Comparison of ENCODE assay signal across 8 mouse cellular contexts in genomic region chr12:98577861-98578360, GRCm38 (mm10). TPM values are rescaled to one million over a fixed set of nuclear protein-coding genes. Genes with fewer than 3 reads are reported as not detected.
DNase-seq lines count a peak whose midpoint lies in the region; ATAC-seq and TF ChIP-seq lines count a peak whose summit lies in the region.

Gene Kcnk10 (minus strand): TSS chr12:98578310.

- no peaks in the 10 kb centered on the region for H3K36me3 ChIP-seq in embryonic facial prominence, embryonic 11.5 days (replicated peaks; ENCODE audit: control insufficient read depth, insufficient read depth, low read depth, low read length)
- no peaks in the 10 kb centered on the region for H3K36me3 ChIP-seq in hindbrain, postnatal 0 days (ENCODE audit: insufficient read depth, low read length)
- H3K36me3 ChIP-seq in midbrain, embryonic 14.5 days (ENCODE audit: control insufficient read depth, insufficient read depth, low read length), result no peaks in the 10 kb centered on the region

- DNase-seq in left cerebral cortex, adult 18-20 months (ENCODE audit: low spot score in 2 of 2), result peak; percentile 24 to 60
- no peak for DNase-seq in left cerebral cortex, adult 11 months (ENCODE audit: low spot score)
- peak; percentile 24 for DNase-seq in T-cell, adult 2 months (ENCODE audit: low spot score)
- DNase-seq in embryonic facial prominence, embryonic 11.5 days (ENCODE audit: low spot score), result peak; percentile 58
- peak; percentile 58 for DNase-seq in hindbrain, postnatal 0 days (ENCODE audit: low spot score)
- DNase-seq in midbrain, embryonic 14.5 days, result peak; percentile 77
- DNase-seq in adrenal gland, adult 2 months, result no peak

- no peak for TF ChIP-seq CTCF in hindbrain, postnatal 0 days (IDR thresholded peaks at IDR 0.05; ENCODE audit: low read depth)

- WGBS in embryonic facial prominence, embryonic 11.5 days, result 1% methylated on average over 22 of the region's 22 CpGs
- WGBS in hindbrain, postnatal 0 days, result under 1% methylated on average over 22 of the region's 22 CpGs
- 0% methylated on average over 22 of the region's 22 CpGs for WGBS in midbrain, embryonic 14.5 days

- H3K27ac ChIP-seq in embryonic facial prominence, embryonic 11.5 days (replicated peaks; ENCODE audit: low read depth, low read length), result no peak within 1 kb of the TSS
- H3K27ac ChIP-seq in hindbrain, postnatal 0 days, result no peak within 1 kb of the TSS
- peak within 1 kb of the TSS; percentile 60 for H3K27ac ChIP-seq in midbrain, embryonic 14.5 days (replicated peaks; ENCODE audit: low read depth, low read length)

- ATAC-seq in embryonic facial prominence, embryonic 11.5 days (replicated peaks; ENCODE audit: insufficient number of reproducible peaks, low FRiP score, low TSS enrichment, low read depth), result no peak
- no peak for ATAC-seq in hindbrain, postnatal 0 days
- ATAC-seq in midbrain, embryonic 14.5 days (ENCODE audit: low FRiP score, low TSS enrichment), result no peak
- no peak for ATAC-seq in erythroid progenitor cell, adult 5-6 weeks (replicated peaks; ENCODE audit: low FRiP score, poor library complexity, severe bottlenecking)

- H3K4me1 ChIP-seq in embryonic facial prominence, embryonic 11.5 days (ENCODE audit: control insufficient read depth, insufficient read depth, low read length), result no peaks in the 10 kb centered on the region
- H3K4me1 ChIP-seq in hindbrain, postnatal 0 days (ENCODE audit: insufficient read depth, low read length), result no peaks in the 10 kb centered on the region
- peaks cover 31% of the 10 kb centered on the region for H3K4me1 ChIP-seq in midbrain, embryonic 14.5 days (ENCODE audit: control insufficient read depth, insufficient read depth, low read length)

- no peaks in the 10 kb centered on the region for H3K9me3 ChIP-seq in embryonic facial prominence, embryonic 11.5 days (replicated peaks; ENCODE audit: control insufficient read depth, low read length)
- H3K9me3 ChIP-seq in hindbrain, postnatal 0 days (ENCODE audit: low read length), result no peaks in the 10 kb centered on the region
- no peaks in the 10 kb centered on the region for H3K9me3 ChIP-seq in midbrain, embryonic 14.5 days (ENCODE audit: control insufficient read depth, low read length)

- H3K27me3 ChIP-seq in embryonic facial prominence, embryonic 11.5 days (ENCODE audit: control insufficient read depth, insufficient read depth, low read length), result peaks cover 36% of the 10 kb centered on the region
- no peaks in the 10 kb centered on the region for H3K27me3 ChIP-seq in hindbrain, postnatal 0 days (ENCODE audit: insufficient read depth, low read length)
- no peaks in the 10 kb centered on the region for H3K27me3 ChIP-seq in midbrain, embryonic 14.5 days (ENCODE audit: control insufficient read depth, insufficient read depth, low read length)

- H3K4me2 ChIP-seq in embryonic facial prominence, embryonic 11.5 days (ENCODE audit: low read depth, low read length), result peak within 1 kb of the TSS; percentile 58
- peak within 1 kb of the TSS; percentile 81 for H3K4me2 ChIP-seq in hindbrain, postnatal 0 days (ENCODE audit: low read depth, low read length)
- peak within 1 kb of the TSS; percentile 88 for H3K4me2 ChIP-seq in midbrain, embryonic 14.5 days (ENCODE audit: low read length)

- peak within 1 kb of the TSS; percentile 37 for H3K9ac ChIP-seq in embryonic facial prominence, embryonic 11.5 days (replicated peaks; ENCODE audit: low read length)
- peak within 1 kb of the TSS; percentile 34 for H3K9ac ChIP-seq in hindbrain, postnatal 0 days (replicated peaks; ENCODE audit: low read length)
- peak within 1 kb of the TSS; percentile 65 for H3K9ac ChIP-seq in midbrain, embryonic 14.5 days (replicated peaks; ENCODE audit: low read length)

- peak within 1 kb of the TSS; percentile 26 for H3K4me3 ChIP-seq in embryonic facial prominence, embryonic 11.5 days (ENCODE audit: low read depth, low read length)
- H3K4me3 ChIP-seq in hindbrain, postnatal 0 days (ENCODE audit: low read length), result peak within 1 kb of the TSS; percentile 37
- H3K4me3 ChIP-seq in midbrain, embryonic 14.5 days (replicated peaks; ENCODE audit: low read depth, low read length), result peak within 1 kb of the TSS; percentile 44

RNA-seq across cellular contexts. Expression of gene Kcnk10, which starts in this region (rescaled TPM):
- 10 to 100 TPM; 15.2 to 16.2 TPM for total RNA-seq in left cerebral cortex, adult 18-20 months (2021)
- 4.0 and 5.5 TPM in 2 replicates for polyA plus RNA-seq in embryonic facial prominence, embryonic 11.5 days (2014; fragmentation: Nextera tagmentation; extraction: Ambion mirVana)
- total RNA-seq in hindbrain, postnatal 0 days (2014; rRNA removed), result 28.1 and 39.9 TPM in 2 replicates
- polyA plus RNA-seq in hindbrain, postnatal 0 days (2015; fragmentation: Nextera tagmentation; extraction: Ambion mirVana), result 31.5 and 32.2 TPM in 2 replicates
- 49.1 and 53.6 TPM in 2 replicates for polyA plus RNA-seq in midbrain, embryonic 14.5 days (2014; fragmentation: Nextera tagmentation; extraction: Ambion mirVana)
- not detected in 2 replicates for total RNA-seq in erythroid progenitor cell, adult 5-6 weeks (2015; ENCODE audit: low replicate concordance)
- total RNA-seq in erythroid progenitor cell, adult 5-6 weeks (2017; ENCODE audit: low replicate concordance), result not detected in 2 replicates
- total RNA-seq in adrenal gland, adult 2 months (2021), result not detected
- not detected in 2 replicates for polyA plus RNA-seq in adrenal gland, adult 2 months (2012; rRNA removed)

Comparison
In these comparisons a context has a peak if more than half of its experiments do, and no peak if none do; other contexts are left out.
1. RNA of gene Kcnk10 (total RNA-seq): 28.1 to 39.9 TPM in hindbrain, postnatal 0 days and 15.2 to 16.2 TPM in left cerebral cortex, adult 18-20 months; not detected in adrenal gland, adult 2 months and not detected in erythroid progenitor cell, adult 5-6 weeks; every median in the first group is over 10 times any median in the second.
2. DNase-seq: peak in left cerebral cortex, adult 18-20 months (2 of 2), T-cell, adult 2 months (single experiment), embryonic facial prominence, embryonic 11.5 days (single experiment), hindbrain, postnatal 0 days (single experiment) and midbrain, embryonic 14.5 days (single experiment); none in left cerebral cortex, adult 11 months (single experiment) and adrenal gland, adult 2 months (single experiment).
3. Peak in every context shown above with its lines, with median percentiles within 50 percentile points of each other: H3K4me2 ChIP-seq, H3K4me3 ChIP-seq and H3K9ac ChIP-seq.